Mouse (Mus musculus) neural tube, embryonic 11.5 days (tissue): Measurements from ENCODE around the gene H2afb2. TPM values are rescaled to one million over a fixed set of nuclear protein-coding genes. Genes with fewer than 3 reads are reported as not detected.

Source experiments
- ATAC-seq: fragments of 200-750 bp; cut with Nextera tagmentation; 2 replicates; pipeline ENCODE4 v1.8.0; 2017; ENCODE audit warnings: moderate number of reproducible peaks, mild to moderate bottlenecking, moderate TSS enrichment, moderate library complexity; ENCODE audit not compliant: insufficient read depth, low FRiP score, low TSS enrichment
- DNase-seq: peaks from one replicate; pipeline ENCODE4 v3.0.0-alpha.2; 2015; ENCODE audit warnings: low spot score
- H3K27ac ChIP-seq: fragments of 300-500 bp; sonication (generic); 2 replicates; pipeline ENCODE4 v1.5.1; 2014; ENCODE audit warnings: low read depth, mild to moderate bottlenecking, low read length
- H3K27me3 ChIP-seq: fragments of 300-500 bp; sonication (generic); 2 replicates; pipeline ENCODE4 v1.6.1; 2014; ENCODE audit warnings: mild to moderate bottlenecking, low read length, mixed read lengths; ENCODE audit not compliant: control insufficient read depth, insufficient read depth
- H3K36me3 ChIP-seq: fragments of 300-500 bp; sonication (generic); 2 replicates; pipeline ENCODE4 v1.6.1; 2014; ENCODE audit warnings: mild to moderate bottlenecking, low read length, moderate library complexity, mixed read lengths; ENCODE audit not compliant: control insufficient read depth, insufficient read depth
- H3K4me1 ChIP-seq: fragments of 300-500 bp; sonication (generic); 2 replicates; pipeline ENCODE4 v1.6.1; 2014; ENCODE audit warnings: low read length, mixed read lengths; ENCODE audit not compliant: control insufficient read depth, insufficient read depth
- H3K4me2 ChIP-seq: fragments of 300-500 bp; sonication (generic); 2 replicates; pipeline ENCODE4 v1.6.1; 2014; ENCODE audit warnings: low read depth, mild to moderate bottlenecking, moderate library complexity
- H3K4me3 ChIP-seq: fragments of 300-500 bp; sonication (generic); 2 replicates; pipeline ENCODE4 v1.5.1; 2014; ENCODE audit warnings: low read depth, low read length
- H3K9ac ChIP-seq: fragments of 300-500 bp; sonication (generic); 2 replicates; pipeline ENCODE4 v1.6.1; 2014; ENCODE audit warnings: mild to moderate bottlenecking, low read length
- H3K9me3 ChIP-seq: fragments of 300-500 bp; sonication (generic); 2 replicates; pipeline ENCODE4 v1.6.1; 2016; ENCODE audit warnings: low read length; ENCODE audit not compliant: control insufficient read depth
- WGBS: fragments of 180-500 bp; shearing (Covaris S2); extraction: QIAGEN DNeasy Blood & Tissue Kit; methylation state at CpG from one replicate; pipeline ENCODE4 v1.1.7; 2014; 5-methylcytosine and 5-hydroxymethylcytosine counted together
- polyA plus RNA-seq: library from polyadenylated mRNA; unstranded; fragments of >200 nt; fragmentation: Nextera tagmentation; extraction: Ambion mirVana; gene quantifications from 2 replicates; pipeline ENCODE4 v1.2.1, GENCODE M21; 2014

Gene H2afb2
- not detected in 2 replicates for polyA plus RNA-seq

DNA sequence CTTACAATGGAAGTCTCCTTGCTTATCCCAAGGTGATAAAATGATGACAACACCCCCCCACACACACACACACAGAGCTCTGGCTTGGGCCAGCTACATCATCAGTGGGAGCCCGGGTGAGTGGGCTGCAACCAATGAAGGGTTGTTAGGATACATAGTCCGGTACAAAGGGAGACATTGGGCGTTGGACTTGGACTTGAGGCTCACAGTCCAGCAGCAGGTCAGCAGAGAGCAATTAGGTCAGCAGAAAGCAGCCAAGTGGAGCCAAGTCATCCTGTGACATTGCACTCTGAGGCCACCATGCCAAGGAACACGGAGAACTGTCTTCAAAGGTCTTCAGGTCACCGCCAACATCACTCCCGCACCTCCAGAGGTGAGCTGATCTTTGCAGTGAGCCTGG, at the start of gene H2afb2:
Gene H2afb2, plus strand, starts transcription at position 301 of the 400 bp plus-strand sequence.
- 90% methylated on average over 6 of the region's 6 CpGs for whole genome bisulfite sequencing
- no peaks in the 10 kb centered on the region for H3K4me1 ChIP-seq
- H3K9me3 ChIP-seq = no peaks in the 10 kb centered on the region
- H3K36me3 ChIP-seq = no peaks in the 10 kb centered on the region
- H3K4me2 ChIP-seq = no peak within 1 kb of the TSS
- no peak within 1 kb of the TSS for H3K9ac ChIP-seq
- no peak within 1 kb of the TSS for H3K4me3 ChIP-seq
- H3K27me3 ChIP-seq = no peaks in the 10 kb centered on the region
- no peak within 1 kb of the TSS for H3K27ac ChIP-seq
- DNase-seq (no peak), ATAC-seq (no peak)

Other genes with a start within 250 kb of the H2afb2 start
- gene Cpxcr1, start 232.2 kb upstream of the H2afb2 start, polyA plus RNA-seq = not detected in 2 replicates